ENCODE assay signal across 15 mouse cellular contexts in genomic region chr4:24278154-24278553, GRCm38 (mm10).
A peak's percentile ranks its signal among the peaks of the same experiment; 100 is the strongest.
DNase-seq lines count a peak whose midpoint lies in the region; ATAC-seq and TF ChIP-seq lines count a peak whose summit lies in the region.
"Had no signal": no experiment of that assay in that cellular context is flagged by ENCODE, and none has a peak within 500 bp of the region (broad histone marks: within the 10 kb centered on the region; RNA-seq: fewer than 3 reads in every experiment).

No protein-coding gene starts in this region.

- H3K27ac ChIP-seq in intestine, postnatal 0 days (ENCODE audit: low read depth, low read length), result no peak overlapping the region
- H3K27ac ChIP-seq in intestine, embryonic 16.5 days (ENCODE audit: low read length), result no peak overlapping the region
- H3K27ac ChIP-seq in MEL (ENCODE audit: control insufficient read depth, low read depth, low read length), result no peak overlapping the region
- H3K27ac ChIP-seq: intestine, embryonic 15.5 days; limb, embryonic 13.5 days; neural tube, embryonic 12.5 days had no signal

- no peaks in the 10 kb centered on the region for H3K4me1 ChIP-seq in intestine, postnatal 0 days (replicated peaks; ENCODE audit: control insufficient read depth, insufficient read depth, low read length)
- no peaks in the 10 kb centered on the region for H3K4me1 ChIP-seq in intestine, embryonic 16.5 days (ENCODE audit: control insufficient read depth, insufficient read depth, low read length)
- H3K4me1 ChIP-seq in MEL (ENCODE audit: control insufficient read depth in 1 of 2, insufficient read depth in 2 of 2, low read length in 2 of 2), result no peaks in the 10 kb centered on the region
- H3K4me1 ChIP-seq: intestine, embryonic 15.5 days; limb, embryonic 13.5 days; neural tube, embryonic 12.5 days had no signal

- no peak overlapping the region for H3K4me3 ChIP-seq in intestine, postnatal 0 days (ENCODE audit: low read depth, low read length)
- no peak overlapping the region for H3K4me3 ChIP-seq in intestine, embryonic 16.5 days (ENCODE audit: low read length)
- no peak overlapping the region for H3K4me3 ChIP-seq in MEL (ENCODE audit: control insufficient read depth in 1 of 2, insufficient read depth in 1 of 2, low read depth in 2 of 2, low read length in 2 of 2)
- H3K4me3 ChIP-seq: intestine, embryonic 15.5 days; limb, embryonic 13.5 days; neural tube, embryonic 12.5 days had no signal

- no peak overlapping the region for H3K9ac ChIP-seq in intestine, postnatal 0 days (ENCODE audit: low read depth, low read length)
- H3K9ac ChIP-seq in intestine, embryonic 16.5 days (ENCODE audit: low read depth, low read length), result no peak overlapping the region
- H3K9ac ChIP-seq in MEL (ENCODE audit: control insufficient read depth, low read depth, low read length, poor library complexity, severe bottlenecking), result no peak overlapping the region
- H3K9ac ChIP-seq: intestine, embryonic 15.5 days; limb, embryonic 13.5 days; neural tube, embryonic 12.5 days had no signal

- TF ChIP-seq CTCF in intestine, postnatal 0 days (IDR thresholded peaks at IDR 0.05; ENCODE audit: low read depth), result peak; percentile 17; the same call in 1 of the 2 replicates
- TF ChIP-seq CTCF in MEL (IDR thresholded peaks at IDR 0.05 in 2 of 3, conservative IDR thresholded peaks at IDR 0.05 in 1 of 3; ENCODE audit: control insufficient read depth in 1 of 3, insufficient read depth in 1 of 3, low read depth in 2 of 3, low read length in 3 of 3, poor library complexity in 1 of 3, severe bottlenecking in 1 of 3), result peak in 2 of 3 experiments; percentile 10 to 51; a peak in 2 of 6 replicates

- no peaks in the 10 kb centered on the region for H3K9me3 ChIP-seq in intestine, postnatal 0 days (ENCODE audit: control insufficient read depth)
- no peaks in the 10 kb centered on the region for H3K9me3 ChIP-seq in intestine, embryonic 16.5 days (ENCODE audit: control insufficient read depth, low read length)
- no peaks in the 10 kb centered on the region for H3K9me3 ChIP-seq in MEL (replicated peaks; ENCODE audit: insufficient read depth, low read length)
- H3K9me3 ChIP-seq: intestine, embryonic 15.5 days; limb, embryonic 13.5 days; neural tube, embryonic 12.5 days had no signal

- no peaks in the 10 kb centered on the region for H3K79me2 ChIP-seq in MEL (ENCODE audit: control insufficient read depth, insufficient read depth, low read length, poor library complexity)

- ATAC-seq in intestine, postnatal 0 days, result no peak
- no peak for ATAC-seq in intestine, embryonic 16.5 days
- ATAC-seq in erythroid progenitor cell, adult 5-6 weeks (replicated peaks; ENCODE audit: low FRiP score, poor library complexity, severe bottlenecking), result no peak
- ATAC-seq: intestine, embryonic 15.5 days had no signal

- TF ChIP-seq RAD21 in MEL (IDR thresholded peaks at IDR 0.05; ENCODE audit: low read depth, low read length), result peak; percentile 44

- DNase-seq in 416B (ENCODE audit: low read depth) (peak; percentile 32), MEL (ENCODE audit: low read depth, low spot score) (peak; percentile 11)
- peak; percentile 5 for DNase-seq in embryo, embryonic 11 days
- no peak for DNase-seq in natural killer cell, adult 2 months (ENCODE audit: low spot score in 2 of 2)
- DNase-seq: adrenal gland, postnatal 14 days; cerebellum, adult 8-10 months; gastrocnemius, postnatal 36 days; midbrain, embryonic 14.5 days; thymus, adult 2 months had no signal

- no peaks in the 10 kb centered on the region for H3K36me3 ChIP-seq in intestine, postnatal 0 days (ENCODE audit: control insufficient read depth, insufficient read depth)
- H3K36me3 ChIP-seq in intestine, embryonic 16.5 days (ENCODE audit: control insufficient read depth, insufficient read depth, low read length), result no peaks in the 10 kb centered on the region
- no peaks in the 10 kb centered on the region for H3K36me3 ChIP-seq in MEL (ENCODE audit: control insufficient read depth in 1 of 2, insufficient read depth in 2 of 2, low read length in 2 of 2)
- H3K36me3 ChIP-seq: intestine, embryonic 15.5 days; limb, embryonic 13.5 days; neural tube, embryonic 12.5 days had no signal

- TF ChIP-seq EP300 in MEL (IDR thresholded peaks at IDR 0.05; ENCODE audit: low read depth in 1 of 2, low read length in 2 of 2), result no peak

- TF ChIP-seq POLR2A in MEL (IDR thresholded peaks at IDR 0.05; ENCODE audit: control insufficient read depth in 1 of 2, insufficient read depth in 1 of 2, low read depth in 1 of 2, low read length in 2 of 2, poor library complexity in 1 of 2), result no peak

- H3K4me2 ChIP-seq in intestine, postnatal 0 days (replicated peaks; ENCODE audit: low read depth), result no peak overlapping the region
- no peak overlapping the region for H3K4me2 ChIP-seq in intestine, embryonic 16.5 days (ENCODE audit: low read depth, low read length)
- H3K4me2 ChIP-seq: intestine, embryonic 15.5 days; limb, embryonic 13.5 days; neural tube, embryonic 12.5 days had no signal

- no peaks in the 10 kb centered on the region for H3K27me3 ChIP-seq in intestine, postnatal 0 days (replicated peaks; ENCODE audit: control insufficient read depth, insufficient read depth, low read length)
- no peaks in the 10 kb centered on the region for H3K27me3 ChIP-seq in intestine, embryonic 16.5 days (replicated peaks; ENCODE audit: control insufficient read depth, insufficient read depth, low read length)
- no peaks in the 10 kb centered on the region for H3K27me3 ChIP-seq in MEL (ENCODE audit: control insufficient read depth in 1 of 2, insufficient read depth in 2 of 2, low read length in 2 of 2)
- H3K27me3 ChIP-seq: intestine, embryonic 15.5 days; limb, embryonic 13.5 days; neural tube, embryonic 12.5 days had no signal

- whole genome bisulfite sequencing in intestine, postnatal 0 days, result 45% methylated on average over 3 of the region's 3 CpGs
- WGBS in intestine, embryonic 16.5 days, result 55% methylated on average over 3 of the region's 3 CpGs

TF ChIP-seq in MEL, 35 proteins besides CTCF, POLR2A, EP300 and RAD21:
- TF ChIP-seq SMC3 (IDR thresholded peaks at IDR 0.05; ENCODE audit: low read depth, low read length), result peak; percentile 62
- TF ChIP-seq MAX (IDR thresholded peaks at IDR 0.05; ENCODE audit: low read length), result no peak

Comparison
In these comparisons a context has a peak if more than half of its experiments do, and no peak if none do; other contexts are left out.
1. DNase-seq: peak in 416B (single experiment), MEL (single experiment) and embryo, embryonic 11 days (single experiment); none in natural killer cell, adult 2 months (0 of 2).